Mouse (Mus musculus) myocyte (in vitro differentiated cells): Measurements from ENCODE around the gene Krtap9-3. TPM values are rescaled to one million over a fixed set of nuclear protein-coding genes. Genes with fewer than 3 reads are reported as not detected.

ENCODE experiments used
- H3K27me3 ChIP-seq: one replicate; pipeline ENCODE4 v1.6.1; 2011; ENCODE audit not compliant: control insufficient read depth, insufficient read depth, insufficient read length
- H3K36me3 ChIP-seq: one replicate; pipeline ENCODE4 v1.6.1; 2011; ENCODE audit not compliant: control insufficient read depth, insufficient read depth
- H3K4me2 ChIP-seq: one replicate; pipeline ENCODE4 v1.6.1; 2011; ENCODE audit warnings: low read depth, control low read depth
- H3K4me3 ChIP-seq: one replicate; pipeline ENCODE4 v1.5.1; 2011; ENCODE audit warnings: mild to moderate bottlenecking, control low read depth, moderate library complexity
- H3K79me2 ChIP-seq: one replicate; pipeline ENCODE4 v1.6.1; 2011; ENCODE audit not compliant: control insufficient read depth, insufficient read depth
- H3ac ChIP-seq: one replicate; pipeline ENCODE4 v1.6.1; 2011; ENCODE audit not compliant: control insufficient read depth, insufficient read length
- CEBPB ChIP-seq: IDR thresholded peaks from 2 replicates; pipeline ENCODE4 v1.6.1; 2011; ENCODE audit warnings: mild to moderate bottlenecking, moderate library complexity; ENCODE audit not compliant: poor library complexity, insufficient read depth, severe bottlenecking
- E2F4 ChIP-seq: IDR thresholded peaks from one replicate; pipeline ENCODE4 v1.6.1; 2011; ENCODE audit warnings: mild to moderate bottlenecking, control low read depth, moderate library complexity; ENCODE audit not compliant: insufficient read depth
- MAX ChIP-seq: IDR thresholded peaks from one replicate; pipeline ENCODE4 v1.6.1; 2011; ENCODE audit warnings: low read depth, mild to moderate bottlenecking, control low read depth
- MYOD1 ChIP-seq, 3 experiments: IDR thresholded peaks; one replicate each; pipeline ENCODE4 v1.6.1; 2011; ENCODE audit warnings: control low read depth in 2 of 3, low read depth in 2 of 3, mild to moderate bottlenecking in 2 of 3, moderate library complexity in 1 of 3; ENCODE audit not compliant: insufficient read length in 2 of 3, control insufficient read depth in 1 of 3
- MYOG ChIP-seq, 3 experiments: IDR thresholded peaks; one replicate each; pipeline ENCODE4 v1.6.1; 2011; ENCODE audit warnings: control low read depth in 2 of 3, low read depth in 2 of 3, mild to moderate bottlenecking in 2 of 3; ENCODE audit not compliant: insufficient read length in 2 of 3, control insufficient read depth in 1 of 3, insufficient read depth in 1 of 3
- POLR2A ChIP-seq: IDR thresholded peaks from one replicate; pipeline ENCODE4 v1.6.1; 2011; ENCODE audit warnings: low read depth, mild to moderate bottlenecking, control low read depth, moderate library complexity; ENCODE audit not compliant: insufficient read length
- POLR2AphosphoS2 ChIP-seq: IDR thresholded peaks from one replicate; pipeline ENCODE4 v1.6.1; 2011; ENCODE audit warnings: low read depth, control low read depth; ENCODE audit not compliant: insufficient read length
- REST ChIP-seq: IDR thresholded peaks from one replicate; pipeline ENCODE4 v1.6.1; 2011; ENCODE audit warnings: mild to moderate bottlenecking, control low read depth, moderate library complexity; ENCODE audit not compliant: insufficient read depth, insufficient read length
- SRF ChIP-seq: IDR thresholded peaks from one replicate; pipeline ENCODE4 v1.6.1; 2011; ENCODE audit warnings: low read depth; ENCODE audit not compliant: control insufficient read depth, insufficient read length
- TCF12 ChIP-seq: IDR thresholded peaks from one replicate; pipeline ENCODE4 v1.6.1; 2011; ENCODE audit warnings: mild to moderate bottlenecking, control low read depth; ENCODE audit not compliant: poor library complexity, insufficient read depth, severe bottlenecking
- TCF3 ChIP-seq: IDR thresholded peaks from one replicate; pipeline ENCODE4 v1.6.1; 2011; ENCODE audit warnings: low read depth, control low read depth; ENCODE audit not compliant: insufficient read length
- USF1 ChIP-seq: IDR thresholded peaks from one replicate; pipeline ENCODE4 v1.6.1; 2011; ENCODE audit warnings: low read depth, mild to moderate bottlenecking, control low read depth, moderate library complexity
- polyA plus RNA-seq: library from polyadenylated mRNA; unstranded; fragments of >200 nt; fragmentation: generic; extraction: Trizol; gene quantifications from one replicate; pipeline ENCODE4 v1.2.1, GENCODE M21; 2012; ENCODE audit warnings: missing spikeins

Gene Krtap9-3
- polyA plus RNA-seq, 1 experiment, result not detected

DNA sequence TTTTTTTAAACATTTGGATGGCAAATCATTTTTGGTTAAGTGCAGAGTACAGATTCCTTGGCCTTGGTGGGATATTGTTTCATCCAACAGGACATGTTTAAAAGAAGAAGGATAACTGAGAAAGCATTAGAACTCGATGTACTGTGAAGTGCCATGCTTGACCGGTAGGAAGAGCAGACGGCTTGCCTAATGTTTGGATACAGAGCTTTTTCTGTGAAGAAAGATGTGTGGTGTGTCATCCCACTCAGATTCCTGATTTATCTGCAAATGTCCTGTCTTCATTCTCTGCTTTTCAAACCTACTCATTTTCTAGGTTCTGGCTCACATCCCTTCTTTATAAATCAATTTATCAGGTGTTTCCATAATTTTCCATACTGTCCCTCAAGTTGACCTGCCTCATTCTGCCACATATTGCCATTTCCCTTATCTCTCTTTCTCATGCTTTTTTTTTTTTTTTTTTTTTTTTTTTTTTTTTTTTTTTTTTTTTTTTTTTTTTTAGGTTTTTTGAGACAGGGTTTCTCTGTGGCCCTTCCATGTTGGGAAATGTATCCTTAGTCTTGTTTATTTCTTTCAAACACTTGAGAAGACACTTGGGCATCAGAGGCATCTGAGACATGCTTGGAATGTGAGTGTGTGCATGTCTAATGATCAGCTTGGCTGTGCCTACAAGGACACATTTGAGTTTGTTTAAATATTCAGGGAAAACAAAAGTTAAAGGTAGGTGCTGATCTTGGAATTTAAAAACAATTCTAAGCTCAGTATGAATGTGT lies 39.7 kb downstream of the Krtap9-3 start:
- no peaks in the 10 kb centered on the region for H3K27me3 ChIP-seq
- H3K36me3 ChIP-seq, result no peaks in the 10 kb centered on the region
- TF ChIP-seq TCF12, result no peak
- TF ChIP-seq USF1, result no peak
- no peak for TF ChIP-seq POLR2A
- no peak for TF ChIP-seq MAX
- TF ChIP-seq POLR2AphosphoS2, result no peak
- no peak for TF ChIP-seq REST
- no peak for TF ChIP-seq CEBPB
- no peak overlapping the region for H3ac ChIP-seq
- no peak overlapping the region for H3K4me3 ChIP-seq
- H3K79me2 ChIP-seq, result no peaks in the 10 kb centered on the region
- H3K4me2 ChIP-seq, result no peak overlapping the region

DNA sequence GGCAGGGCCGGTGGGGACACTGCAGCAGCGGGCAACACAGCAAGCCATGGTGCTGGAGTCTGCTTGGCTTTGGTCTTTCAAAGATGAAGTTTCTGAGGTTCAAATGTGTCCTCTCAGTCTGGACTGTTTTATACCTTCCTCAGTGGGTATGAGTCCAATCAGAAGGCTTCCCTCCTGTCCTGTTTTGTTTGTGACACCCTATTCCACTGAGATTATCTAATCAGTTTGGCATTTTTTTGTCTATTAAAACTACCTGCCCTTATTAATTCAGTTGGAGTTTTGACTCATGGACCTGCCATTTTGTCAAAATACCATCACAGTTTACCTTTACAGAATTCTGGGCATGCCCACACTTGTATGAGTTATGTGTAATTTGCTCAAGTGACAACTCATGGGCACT lies 41.2 kb downstream of the Krtap9-3 start, which contains the start of gene Krtap3-2:
Gene Krtap3-2 (minus strand): TSS at position 101 of the 400 bp plus-strand sequence.
- TF ChIP-seq TCF3 (no peak), TCF12 (no peak), REST (no peak), MYOG (IDR thresholded peaks at IDR 0.05; ENCODE audit: control insufficient read depth in 1 of 3, insufficient read depth in 1 of 3, insufficient read length in 2 of 3, low read depth in 2 of 3) (no peak), USF1 (no peak), MAX (no peak), MYOD1 (IDR thresholded peaks at IDR 0.05; ENCODE audit: control insufficient read depth in 1 of 3, insufficient read length in 2 of 3, low read depth in 2 of 3) (no peak)
- Histone ChIP-seq H3K36me3 (no peaks in the 10 kb centered on the region), H3ac (no peak within 1 kb of the TSS), H3K4me3 (no peak within 1 kb of the TSS), H3K4me2 (no peak within 1 kb of the TSS), H3K27me3 (no peaks in the 10 kb centered on the region), H3K79me2 (no peaks in the 10 kb centered on the region)

DNA sequence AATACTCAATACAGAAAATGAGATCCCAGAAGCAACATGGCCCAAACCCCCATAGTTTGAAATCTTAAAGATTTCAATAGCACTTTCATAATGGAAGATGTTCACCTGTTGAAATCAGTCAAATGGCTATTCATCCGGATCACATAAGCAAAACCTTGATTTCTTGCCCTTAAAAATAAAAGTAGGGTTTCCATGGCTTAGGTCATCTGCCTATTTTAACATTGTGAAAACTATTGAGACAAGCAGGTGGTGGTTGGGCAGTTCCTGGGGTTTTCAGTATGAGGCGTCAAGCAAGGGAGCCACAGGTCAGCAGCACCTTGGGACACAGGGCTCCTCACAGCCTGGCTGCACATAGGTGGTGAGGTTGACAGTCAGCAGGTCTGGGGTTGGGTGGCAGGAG lies 41.7 kb downstream of the Krtap9-3 start:
- Histone ChIP-seq H3K27me3 (no peaks in the 10 kb centered on the region), H3K4me3 (no peak overlapping the region), H3ac (no peak overlapping the region), H3K79me2 (no peaks in the 10 kb centered on the region), H3K36me3 (no peaks in the 10 kb centered on the region), H3K4me2 (no peak overlapping the region)
- TF ChIP-seq TCF3 (no peak), MAX (no peak), TCF12 (no peak), MYOD1 (IDR thresholded peaks at IDR 0.05; ENCODE audit: control insufficient read depth in 1 of 3, insufficient read length in 2 of 3, low read depth in 2 of 3) (no peak), USF1 (no peak), REST (no peak), SRF (no peak), E2F4 (no peak), MYOG (IDR thresholded peaks at IDR 0.05; ENCODE audit: control insufficient read depth in 1 of 3, insufficient read depth in 1 of 3, insufficient read length in 2 of 3, low read depth in 2 of 3) (no peak), POLR2A (no peak), POLR2AphosphoS2 (no peak), CEBPB (no peak)

DNA sequence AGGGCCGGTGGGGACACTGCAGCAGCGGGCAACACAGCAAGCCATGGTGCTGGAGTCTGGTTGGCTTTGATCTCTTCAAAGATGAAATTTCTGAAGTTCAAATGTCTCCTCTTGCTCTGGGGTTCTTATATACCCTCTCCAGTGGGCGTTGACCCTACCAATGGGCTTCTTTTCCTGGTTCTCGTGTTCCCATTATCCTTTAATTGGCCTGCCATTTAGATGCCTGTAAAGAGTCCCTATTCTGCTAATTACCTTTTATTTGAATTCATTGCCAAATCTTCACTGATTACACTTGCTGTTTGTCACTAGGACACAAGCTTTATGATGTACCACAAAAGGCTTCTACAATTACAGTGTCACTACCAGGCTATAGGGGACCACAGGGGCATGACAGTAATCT lies 47.1 kb downstream of the Krtap9-3 start, which contains the start of gene Krtap3-3:
Gene Krtap3-3 (minus strand): TSS at position 101 of the 400 bp plus-strand sequence.
- Histone ChIP-seq H3K4me2 (no peak within 1 kb of the TSS), H3ac (no peak within 1 kb of the TSS), H3K27me3 (no peaks in the 10 kb centered on the region), H3K36me3 (no peaks in the 10 kb centered on the region), H3K79me2 (no peaks in the 10 kb centered on the region), H3K4me3 (no peak within 1 kb of the TSS)
- TF ChIP-seq MYOG (IDR thresholded peaks at IDR 0.05; ENCODE audit: control insufficient read depth in 1 of 3, insufficient read depth in 1 of 3, insufficient read length in 2 of 3, low read depth in 2 of 3) (no peak), CEBPB (no peak), POLR2A (no peak), SRF (no peak), TCF12 (no peak), TCF3 (no peak), USF1 (no peak), MYOD1 (IDR thresholded peaks at IDR 0.05; ENCODE audit: control insufficient read depth in 1 of 3, insufficient read length in 2 of 3, low read depth in 2 of 3) (no peak)

DNA sequence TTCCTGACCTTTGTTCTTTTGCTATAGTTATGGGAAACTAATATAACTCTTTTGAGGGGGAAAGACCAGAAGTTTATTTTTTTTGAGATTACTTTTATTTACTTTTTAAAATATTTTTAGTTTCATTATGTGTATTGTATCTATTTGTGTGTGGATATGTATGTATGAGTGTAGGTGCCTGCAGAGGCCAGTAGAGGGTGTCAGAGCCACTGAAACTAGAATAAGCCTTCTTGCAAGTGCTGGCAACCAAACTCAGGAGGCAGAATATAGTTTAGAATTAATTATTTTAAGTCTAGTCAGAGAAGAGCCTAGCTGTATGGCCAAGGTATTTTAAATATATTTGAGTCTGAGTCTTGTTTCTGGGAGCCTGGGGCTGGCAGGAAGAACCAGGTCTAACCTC lies 50.0 kb downstream of the Krtap9-3 start:
- no peak overlapping the region for H3K4me3 ChIP-seq
- no peaks in the 10 kb centered on the region for H3K36me3 ChIP-seq

More for the DNA sequence above, 50.0 kb downstream of the Krtap9-3 start:
- Histone ChIP-seq H3ac (no peak overlapping the region), H3K27me3 (no peaks in the 10 kb centered on the region), H3K79me2 (no peaks in the 10 kb centered on the region), H3K4me2 (no peak overlapping the region)
- TF ChIP-seq REST (no peak), CEBPB (no peak), MYOD1 (IDR thresholded peaks at IDR 0.05; ENCODE audit: control insufficient read depth in 1 of 3, insufficient read length in 2 of 3, low read depth in 2 of 3) (no peak), MAX (no peak), E2F4 (no peak)

Other genes starting within 250 kb of the Krtap9-3 start
- not detected for gene Krt27, start 247.0 kb downstream of the Krtap9-3 start, polyA plus RNA-seq
- gene Krt28, start 223.2 kb downstream of the Krtap9-3 start, polyA plus RNA-seq, result 0.04 TPM
- gene Krt10, start 208.7 kb downstream of the Krtap9-3 start, polyA plus RNA-seq, result 6.7 TPM
- gene Krt12, start 175.8 kb downstream of the Krtap9-3 start, polyA plus RNA-seq, result not detected
- gene Krt20, start 160.0 kb downstream of the Krtap9-3 start, polyA plus RNA-seq, result not detected
- gene Krt23, start 105.0 kb downstream of the Krtap9-3 start, polyA plus RNA-seq, result 0.02 TPM
- gene Krt39, start 76.8 kb downstream of the Krtap9-3 start, polyA plus RNA-seq, result not detected
- gene Krt40, start 54.9 kb downstream of the Krtap9-3 start, polyA plus RNA-seq, result not detected
- gene Krtap3-3, start 47.2 kb downstream of the Krtap9-3 start, polyA plus RNA-seq, result not detected
- gene Krtap3-2, start 41.3 kb downstream of the Krtap9-3 start, polyA plus RNA-seq, result not detected
- not detected for gene Gm11939, start 38.6 kb downstream of the Krtap9-3 start, polyA plus RNA-seq
- gene Krtap3-1, start 31.5 kb downstream of the Krtap9-3 start, polyA plus RNA-seq, result not detected
- not detected for gene Krtap1-5, start 17.1 kb downstream of the Krtap9-3 start, polyA plus RNA-seq
- not detected for gene Krtap1-4, start 14.5 kb downstream of the Krtap9-3 start, polyA plus RNA-seq
- not detected for gene Krtap1-3, start 6.8 kb downstream of the Krtap9-3 start, polyA plus RNA-seq
- gene Gm11938, start 5.2 kb upstream of the Krtap9-3 start, polyA plus RNA-seq, result not detected
- gene Gm11937, start 12.1 kb upstream of the Krtap9-3 start, polyA plus RNA-seq, result not detected
- not detected for gene Krtap2-4, start 16.7 kb upstream of the Krtap9-3 start, polyA plus RNA-seq
- not detected for gene Gm11562, start 22.3 kb upstream of the Krtap9-3 start, polyA plus RNA-seq
- gene Krtap4-1, start 30.1 kb upstream of the Krtap9-3 start, polyA plus RNA-seq, result not detected
- not detected for gene Krtap4-2, start 37.0 kb upstream of the Krtap9-3 start, polyA plus RNA-seq
- not detected for gene Krtap4-7, start 46.0 kb upstream of the Krtap9-3 start, polyA plus RNA-seq
- not detected for gene Gm11555, start 52.1 kb upstream of the Krtap9-3 start, polyA plus RNA-seq
- not detected for gene Gm11563, start 60.9 kb upstream of the Krtap9-3 start, polyA plus RNA-seq
- not detected for gene Krtap4-6, start 67.9 kb upstream of the Krtap9-3 start, polyA plus RNA-seq
- gene Gm14190, start 92.6 kb upstream of the Krtap9-3 start, polyA plus RNA-seq, result not detected
- not detected for gene Gm14180, start 136.2 kb upstream of the Krtap9-3 start, polyA plus RNA-seq
- gene Gm11595, start 174.8 kb upstream of the Krtap9-3 start, polyA plus RNA-seq, result not detected
- not detected for gene Krtap4-8, start 182.6 kb upstream of the Krtap9-3 start, polyA plus RNA-seq
- not detected for gene Krtap4-9, start 187.1 kb upstream of the Krtap9-3 start, polyA plus RNA-seq
- not detected for gene Gm11596, start 195.4 kb upstream of the Krtap9-3 start, polyA plus RNA-seq
- gene Gm11569, start 200.8 kb upstream of the Krtap9-3 start, polyA plus RNA-seq, result not detected
- not detected for gene Gm11554, start 206.3 kb upstream of the Krtap9-3 start, polyA plus RNA-seq
- gene Krtap4-13, start 211.8 kb upstream of the Krtap9-3 start, polyA plus RNA-seq, result not detected
- not detected for gene Gm11564, start 217.6 kb upstream of the Krtap9-3 start, polyA plus RNA-seq
- not detected for gene 2300003K06Rik, start 240.0 kb upstream of the Krtap9-3 start, polyA plus RNA-seq